Mouse (Mus musculus) liver (tissue): ENCODE results near the gene Hist2h3c1.
"Not testable (repeated sequence)": the region's sequence is repeated elsewhere in the genome, so short reads cannot be mapped to it uniquely, and the experiment has no call there.

Experiments
- DNase-seq: peaks from one replicate; pipeline ENCODE4 v3.0.0-alpha.2; 2020; ENCODE audit warnings: mixed read lengths

Gene Hist2h3c1

GRCm38 (mm10) chr3:96290727-96291126 lies 44.2 kb downstream of the Hist2h3c1 start:
- not testable (repeated sequence) for DNase-seq

- no peak for DNase-seq
These were observed 46.2 kb downstream of the Hist2h3c1 start for GRCm38 (mm10) chr3:96292641-96293040.

GRCm38 (mm10) chr3:96293368-96293767 lies 46.9 kb downstream of the Hist2h3c1 start:
- DNase-seq, result no peak

- no peak for DNase-seq
These were observed 47.3 kb downstream of the Hist2h3c1 start, which contains the start of gene Fcgr1 for GRCm38 (mm10) chr3:96293787-96294186. Gene Fcgr1, minus strand, starts transcription at chr3:96293969.
